Mouse (Mus musculus) hindbrain, embryonic 15.5 days (tissue): ENCODE results near the gene Morc3. TPM values are rescaled to one million over a fixed set of nuclear protein-coding genes. Genes with fewer than 3 reads are reported as not detected.
"Not testable (repeated sequence)": the region's sequence is repeated elsewhere in the genome, so short reads cannot be mapped to it uniquely, and the experiment has no call there.

ENCODE experiments used
- ATAC-seq: fragments of 200-750 bp; cut with Nextera tagmentation; 2 replicates; pipeline ENCODE4 v1.8.0; 2017; ENCODE audit warnings: low read depth, moderate number of reproducible peaks, moderate TSS enrichment; ENCODE audit not compliant: low FRiP score
- H3K27ac ChIP-seq: fragments of 300-500 bp; sonication (generic); replicated peaks from 2 replicates; pipeline ENCODE4 v1.5.1; 2015; ENCODE audit warnings: mild to moderate bottlenecking, inconsistent platforms
- H3K27me3 ChIP-seq: fragments of 300-500 bp; sonication (generic); 2 replicates; pipeline ENCODE4 v1.6.1; 2015; ENCODE audit warnings: control low read depth, inconsistent platforms
- H3K36me3 ChIP-seq: fragments of 300-500 bp; sonication (generic); 2 replicates; pipeline ENCODE4 v1.6.1; 2015; ENCODE audit warnings: control low read depth, inconsistent platforms
- H3K4me1 ChIP-seq: fragments of 300-500 bp; sonication (generic); replicated peaks from 2 replicates; pipeline ENCODE4 v1.6.1; 2015; ENCODE audit warnings: control low read depth, inconsistent platforms
- H3K4me2 ChIP-seq: fragments of 300-500 bp; sonication (generic); 2 replicates; pipeline ENCODE4 v1.6.1; 2015; ENCODE audit warnings: moderate library complexity, mild to moderate bottlenecking, inconsistent platforms
- H3K4me3 ChIP-seq: fragments of 300-500 bp; sonication (generic); 2 replicates; pipeline ENCODE4 v1.5.1; 2015; ENCODE audit warnings: mild to moderate bottlenecking, inconsistent platforms
- H3K9ac ChIP-seq: fragments of 300-500 bp; sonication (generic); 2 replicates; pipeline ENCODE4 v1.6.1; 2015; ENCODE audit warnings: inconsistent platforms
- H3K9me3 ChIP-seq: fragments of 300-500 bp; sonication (generic); 2 replicates; pipeline ENCODE4 v1.6.1; 2016; ENCODE audit warnings: control low read depth, inconsistent platforms
- WGBS: fragments of 180-500 bp; shearing (Covaris S2); methylation state at CpG from one replicate; pipeline ENCODE4 v1.1.7; 2015; 5-methylcytosine and 5-hydroxymethylcytosine counted together
- polyA plus RNA-seq: library from polyadenylated mRNA; unstranded; fragments of >200 nt; fragmentation: Nextera tagmentation; extraction: Ambion mirVana; gene quantifications from 2 replicates; pipeline ENCODE4 v1.2.1, GENCODE M21; 2015

The Morc3 gene
- polyA plus RNA-seq, 1 experiment from 2014 or later, result 29.4 TPM

DNA sequence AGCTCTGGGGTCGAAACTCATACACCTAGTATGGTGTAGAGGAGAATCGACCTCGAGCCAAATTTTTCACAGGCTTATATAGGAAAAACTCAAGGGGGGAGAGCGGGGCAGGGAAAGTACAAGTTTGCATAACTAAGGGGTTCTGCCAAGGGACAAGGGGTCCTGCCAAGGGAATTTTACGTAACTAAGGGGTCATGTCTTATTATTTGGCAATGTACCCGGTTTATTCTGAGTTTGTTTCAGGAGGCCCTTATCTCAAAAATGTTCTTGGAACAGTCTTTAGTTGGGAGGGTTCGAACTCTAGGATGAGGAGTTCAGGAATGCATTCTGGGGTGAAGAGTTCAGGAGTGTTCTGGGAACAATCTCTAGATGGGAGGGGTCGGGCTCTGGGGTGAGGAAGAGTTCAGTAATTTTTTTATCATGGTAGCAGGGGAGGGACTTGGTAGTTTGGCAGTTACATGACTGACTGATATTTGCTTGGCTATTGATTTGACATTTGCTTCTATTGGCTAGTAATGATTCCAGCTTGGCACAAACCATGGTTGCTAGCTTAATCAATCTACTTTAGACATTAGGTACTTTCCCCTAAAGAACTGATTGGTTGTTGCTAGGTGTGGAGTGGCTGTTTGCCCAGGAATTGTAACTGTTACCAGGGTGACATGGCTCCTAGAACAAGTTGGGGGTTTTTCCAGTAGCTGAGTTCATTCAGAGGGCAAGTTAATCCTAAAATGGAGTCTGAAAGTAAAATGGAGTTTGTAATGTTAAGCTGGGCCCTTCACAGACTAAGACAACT is 9.3 kb upstream of the Morc3 start:
- H3K9me3 ChIP-seq, result peaks cover 11% of the 10 kb centered on the region; the same call in 1 of the 2 replicates
- not testable (repeated sequence) for ATAC-seq, H3K4me1 ChIP-seq, H3K27me3 ChIP-seq, H3K4me3 ChIP-seq, H3K4me2 ChIP-seq, H3K9ac ChIP-seq, H3K27ac ChIP-seq, H3K36me3 ChIP-seq
- WGBS, result 92% methylated on average over 5 of the region's 8 CpGs

DNA sequence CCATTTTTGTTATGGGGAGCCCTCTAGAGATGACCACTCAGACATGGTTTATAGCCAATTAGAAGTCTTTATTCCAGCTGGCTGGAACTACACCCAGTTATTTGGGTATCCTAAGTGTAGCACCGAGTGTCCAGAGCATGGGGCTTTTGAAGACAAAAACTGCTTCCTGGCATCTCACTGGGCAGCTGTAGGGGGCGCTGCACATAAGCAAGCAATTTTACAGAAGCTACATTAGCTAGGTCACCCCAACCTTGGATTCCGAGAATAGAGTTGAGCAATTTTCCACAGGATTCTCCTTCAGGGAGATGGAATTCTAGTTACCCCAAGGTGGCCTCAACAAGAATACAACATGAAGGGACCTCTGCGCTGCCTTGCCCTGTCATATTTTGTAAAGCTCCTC is 7.1 kb upstream of the Morc3 start:
- H3K4me2 ChIP-seq, result no peak overlapping the region
- H3K27me3 ChIP-seq, result no peaks in the 10 kb centered on the region
- no peak for ATAC-seq
- H3K4me1 ChIP-seq, result no peaks in the 10 kb centered on the region
- no peaks in the 10 kb centered on the region for H3K36me3 ChIP-seq
- H3K9me3 ChIP-seq, result peaks cover 11% of the 10 kb centered on the region; the same call in 1 of the 2 replicates
- no peak overlapping the region for H3K27ac ChIP-seq
- no peak overlapping the region for H3K4me3 ChIP-seq
- WGBS, result 85% methylated on average over 4 of the region's 4 CpGs
- no peak overlapping the region for H3K9ac ChIP-seq

DNA sequence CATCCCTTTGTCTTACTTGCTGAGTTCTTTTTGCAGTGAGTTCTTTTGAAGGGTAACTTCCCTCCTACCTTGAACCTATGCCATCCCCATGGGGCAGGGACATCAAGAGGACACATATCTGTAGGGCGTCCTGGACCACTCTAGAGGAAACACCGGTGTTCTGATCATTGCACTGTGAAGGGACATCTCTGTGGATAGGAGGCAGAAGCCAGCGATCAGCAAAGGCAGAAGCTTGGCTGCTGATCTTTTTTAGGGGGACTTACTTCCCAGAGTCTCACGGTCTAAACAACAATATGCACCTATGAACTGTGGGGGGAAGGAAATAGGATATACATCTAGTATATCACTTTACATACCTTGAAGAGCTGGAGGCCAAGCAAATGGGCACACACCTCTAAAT is 6.5 kb upstream of the Morc3 start:
- Histone ChIP-seq H3K36me3 (no peaks in the 10 kb centered on the region), H3K27ac (no peak overlapping the region), H3K4me3 (no peak overlapping the region), H3K4me2 (no peak overlapping the region), H3K4me1 (no peaks in the 10 kb centered on the region), H3K9ac (no peak overlapping the region), H3K9me3 (peaks cover 11% of the 10 kb centered on the region; the same call in 1 of the 2 replicates), H3K27me3 (no peaks in the 10 kb centered on the region)
- WGBS, result 96% methylated on average over 4 of the region's 4 CpGs
- no peak for ATAC-seq

DNA sequence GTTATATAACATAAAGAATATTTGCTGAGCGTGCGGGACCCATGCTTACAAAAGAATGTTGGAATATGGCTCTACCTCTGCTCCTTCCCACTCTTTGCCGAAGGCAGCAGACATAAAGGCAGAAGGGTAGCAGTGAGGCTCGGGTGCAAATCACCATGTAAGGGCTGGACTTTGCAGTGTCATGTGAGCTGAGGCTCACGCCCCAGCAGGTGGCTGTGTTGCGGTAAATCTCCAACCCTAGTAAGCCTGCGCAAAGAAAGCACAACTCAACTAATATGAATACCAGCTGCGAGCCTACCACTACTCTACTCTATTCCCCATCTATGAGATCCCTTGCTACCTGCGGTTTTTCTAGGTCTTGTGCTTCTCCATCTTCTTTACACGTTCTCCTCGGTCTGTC is 5.9 kb upstream of the Morc3 start:
- H3K9ac ChIP-seq, result no peak overlapping the region
- no peak for ATAC-seq
- no peak overlapping the region for H3K27ac ChIP-seq
- WGBS, result 59% methylated on average over 11 of the region's 11 CpGs
- H3K4me3 ChIP-seq, result no peak overlapping the region
- H3K4me1 ChIP-seq, result no peaks in the 10 kb centered on the region
- H3K9me3 ChIP-seq, result peaks cover 11% of the 10 kb centered on the region; the same call in 1 of the 2 replicates
- no peak overlapping the region for H3K4me2 ChIP-seq
- no peaks in the 10 kb centered on the region for H3K36me3 ChIP-seq
- H3K27me3 ChIP-seq, result no peaks in the 10 kb centered on the region

DNA sequence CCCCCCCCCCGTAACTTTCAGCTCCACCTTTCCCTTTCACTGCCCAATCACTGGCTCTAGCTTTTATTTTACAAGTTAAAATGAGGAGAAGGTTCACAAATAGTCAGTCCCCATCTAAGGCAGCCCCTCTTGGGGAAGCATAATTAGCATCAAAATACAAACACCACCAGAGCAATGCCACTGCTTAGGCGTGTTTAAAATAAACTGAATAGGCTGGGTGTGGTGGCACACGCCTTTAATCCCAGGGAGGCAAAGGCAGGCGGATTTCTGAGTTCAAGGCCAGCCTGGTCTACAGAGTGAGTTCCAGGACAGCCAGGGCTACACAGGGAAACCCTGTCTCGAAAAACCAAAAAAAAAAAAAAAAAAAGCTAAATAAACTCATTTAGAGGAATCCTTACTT is 5.4 kb upstream of the Morc3 start:
- WGBS, result 40% methylated on average over 5 of the region's 5 CpGs
- ATAC-seq, H3K4me2 ChIP-seq, H3K27ac ChIP-seq, H3K36me3 ChIP-seq, H3K27me3 ChIP-seq, H3K4me1 ChIP-seq, H3K4me3 ChIP-seq, H3K9ac ChIP-seq: not testable (repeated sequence)
- peaks cover 11% of the 10 kb centered on the region; the same call in 1 of the 2 replicates for H3K9me3 ChIP-seq

DNA sequence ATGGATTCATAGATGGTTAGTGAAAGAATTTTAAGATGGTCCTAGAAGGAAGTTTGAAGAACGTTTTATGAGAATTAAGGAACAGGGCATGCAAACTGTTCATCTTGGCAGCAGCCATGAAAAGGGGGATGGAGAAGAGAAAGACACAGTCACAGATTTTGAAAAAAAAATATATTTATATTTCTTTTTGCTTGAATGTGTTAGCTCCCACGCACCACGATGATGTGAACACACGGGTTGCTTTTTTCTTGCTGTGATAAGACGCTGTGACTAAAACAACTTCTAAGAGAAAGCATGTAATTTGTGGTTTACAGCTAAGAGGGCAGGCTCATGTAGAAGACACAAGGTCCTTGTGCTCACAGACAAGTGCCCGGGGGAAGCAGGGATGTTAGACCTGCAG is 5.0 kb upstream of the Morc3 start:
- Histone ChIP-seq H3K9me3 (peaks cover 11% of the 10 kb centered on the region; the same call in 1 of the 2 replicates), H3K27ac (no peak overlapping the region), H3K27me3 (no peaks in the 10 kb centered on the region), H3K36me3 (no peaks in the 10 kb centered on the region), H3K9ac (no peak overlapping the region), H3K4me1 (no peaks in the 10 kb centered on the region), H3K4me3 (no peak overlapping the region), H3K4me2 (no peak overlapping the region)
- ATAC-seq, result no peak
- 89% methylated on average over 6 of the region's 6 CpGs for WGBS

DNA sequence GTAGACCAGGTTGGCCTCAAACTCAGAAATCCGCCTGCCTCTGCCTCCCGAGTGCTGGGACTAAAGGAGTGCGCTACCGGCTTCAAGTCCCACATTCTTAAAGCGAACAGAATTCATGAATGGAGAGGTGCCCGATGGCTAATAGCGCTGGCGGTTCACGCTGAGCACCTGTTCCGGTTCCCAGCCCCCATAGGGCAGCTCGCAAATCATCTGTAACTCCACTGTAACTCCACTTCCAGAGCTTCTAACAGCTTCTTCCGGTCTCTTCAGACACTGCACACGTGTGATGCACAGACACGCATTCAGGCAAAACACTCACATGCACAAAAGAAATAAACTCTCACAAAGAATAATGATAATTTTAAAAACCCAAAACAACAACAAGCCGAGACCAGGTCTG is 2.4 kb upstream of the Morc3 start:
- no peak overlapping the region for H3K27ac ChIP-seq
- no peak overlapping the region for H3K9ac ChIP-seq
- no peaks in the 10 kb centered on the region for H3K36me3 ChIP-seq
- H3K4me2 ChIP-seq, result no peak overlapping the region
- H3K9me3 ChIP-seq, result no peaks in the 10 kb centered on the region
- 95% methylated on average over 15 of the region's 15 CpGs for WGBS
- no peaks in the 10 kb centered on the region for H3K27me3 ChIP-seq
- ATAC-seq, result no peak
- no peak overlapping the region for H3K4me3 ChIP-seq
- H3K4me1 ChIP-seq, result peaks cover 17% of the 10 kb centered on the region

DNA sequence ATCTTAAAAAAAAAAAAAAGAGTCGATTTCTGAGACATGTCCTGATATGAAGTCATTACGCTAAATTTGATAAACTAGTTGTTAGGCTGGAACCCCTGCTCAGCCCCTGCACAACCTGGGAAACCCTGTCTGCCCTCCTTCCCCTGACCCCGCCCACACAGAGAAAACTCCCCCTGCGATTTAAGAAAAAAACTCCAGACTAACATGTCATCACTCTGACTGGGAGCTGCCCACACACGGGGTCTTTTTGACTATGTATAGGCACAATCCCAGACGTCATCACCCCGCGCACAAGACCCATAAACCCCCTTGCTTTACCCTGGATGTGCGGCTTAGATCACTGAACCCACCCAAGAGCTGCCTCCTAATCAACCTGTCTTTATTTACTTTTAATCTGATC is 1.9 kb upstream of the Morc3 start:
- Histone ChIP-seq H3K4me3 (no peak overlapping the region), H3K4me2 (no peak overlapping the region), H3K9ac (no peak overlapping the region), H3K27me3 (no peaks in the 10 kb centered on the region), H3K9me3 (no peaks in the 10 kb centered on the region), H3K27ac (no peak overlapping the region), H3K4me1 (peaks cover 17% of the 10 kb centered on the region), H3K36me3 (no peaks in the 10 kb centered on the region)
- 87% methylated on average over 9 of the region's 9 CpGs for WGBS
- ATAC-seq, result no peak

DNA sequence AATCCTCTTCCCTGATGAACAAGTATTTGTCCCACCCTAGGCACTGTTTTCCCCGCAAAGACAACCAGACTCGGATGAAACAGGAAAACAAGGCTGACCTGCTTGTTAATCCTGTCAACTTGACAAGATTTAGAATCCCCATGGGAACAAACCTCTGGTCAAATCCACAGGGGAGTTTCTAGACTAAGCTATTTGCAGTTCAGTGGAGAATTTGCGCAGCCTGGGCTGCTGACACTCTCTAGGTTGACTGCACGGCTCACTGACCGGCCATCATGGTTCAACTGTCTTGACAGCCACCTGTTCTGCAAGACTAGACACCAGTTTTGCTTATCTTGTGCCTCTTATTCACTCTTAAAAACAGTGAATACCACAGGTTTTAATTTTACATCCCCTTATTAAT is 1.0 kb upstream of the Morc3 start:
- no peak overlapping the region for H3K9ac ChIP-seq
- H3K4me3 ChIP-seq, result no peak overlapping the region
- 75% methylated on average over 5 of the region's 5 CpGs for whole genome bisulfite sequencing
- H3K27ac ChIP-seq, result no peak overlapping the region
- no peaks in the 10 kb centered on the region for H3K27me3 ChIP-seq
- no peaks in the 10 kb centered on the region for H3K36me3 ChIP-seq
- peaks cover 17% of the 10 kb centered on the region for H3K4me1 ChIP-seq
- no peak for ATAC-seq
- no peaks in the 10 kb centered on the region for H3K9me3 ChIP-seq
- H3K4me2 ChIP-seq, result no peak overlapping the region

DNA sequence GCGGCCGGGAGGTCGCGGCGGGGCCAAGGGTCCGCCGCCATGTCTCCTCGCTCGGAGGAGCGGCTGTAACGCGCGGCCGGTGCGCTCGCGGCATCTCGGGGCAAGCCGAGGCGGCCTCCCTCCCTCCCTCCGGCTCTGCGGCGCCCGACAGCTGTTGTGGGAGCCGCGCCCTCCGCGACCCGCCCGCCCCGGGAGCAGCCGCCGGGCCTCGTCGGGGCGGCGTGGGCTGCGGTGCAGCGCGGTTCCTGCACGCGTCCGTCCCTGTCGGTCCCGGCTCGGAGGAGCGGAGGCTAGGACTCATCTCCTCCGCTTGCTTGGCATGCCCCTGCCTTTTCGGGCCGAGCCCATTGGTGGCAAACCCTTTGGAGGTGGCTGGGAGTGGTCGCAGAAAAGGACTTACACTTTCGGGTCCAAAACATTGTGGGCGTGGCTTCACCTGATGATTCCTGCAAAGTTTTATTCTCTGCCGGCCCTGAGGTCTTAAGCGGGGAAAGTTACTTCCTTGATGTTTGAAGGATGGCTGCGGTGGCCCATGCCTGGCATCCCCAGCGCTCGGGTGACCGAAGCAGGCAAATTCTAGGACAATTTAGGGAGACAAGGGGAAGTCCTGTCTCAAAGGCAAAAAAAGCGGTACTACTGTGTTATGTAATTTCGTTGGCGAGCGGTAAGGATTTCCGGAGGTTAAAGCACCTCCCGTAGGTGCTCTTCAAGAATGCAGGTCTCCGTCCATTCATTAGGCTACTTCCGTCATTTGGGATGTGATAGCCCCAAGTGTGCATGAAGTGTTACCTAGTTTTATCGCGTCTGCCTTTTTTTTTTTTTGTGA is 743 bp downstream of the Morc3 start:
- Histone ChIP-seq H3K4me1 (peaks cover 17% of the 10 kb centered on the region), H3K27me3 (no peaks in the 10 kb centered on the region), H3K27ac (peak overlapping the region; percentile 96), H3K9me3 (no peaks in the 10 kb centered on the region), H3K4me3 (peak overlapping the region; percentile 90), H3K36me3 (no peaks in the 10 kb centered on the region), H3K9ac (peak overlapping the region; percentile 88), H3K4me2 (peak overlapping the region; percentile 86)
- peak; percentile 67; the same call in 1 of the 2 replicates for ATAC-seq
- WGBS, result 1% methylated on average over 54 of the region's 69 CpGs

DNA sequence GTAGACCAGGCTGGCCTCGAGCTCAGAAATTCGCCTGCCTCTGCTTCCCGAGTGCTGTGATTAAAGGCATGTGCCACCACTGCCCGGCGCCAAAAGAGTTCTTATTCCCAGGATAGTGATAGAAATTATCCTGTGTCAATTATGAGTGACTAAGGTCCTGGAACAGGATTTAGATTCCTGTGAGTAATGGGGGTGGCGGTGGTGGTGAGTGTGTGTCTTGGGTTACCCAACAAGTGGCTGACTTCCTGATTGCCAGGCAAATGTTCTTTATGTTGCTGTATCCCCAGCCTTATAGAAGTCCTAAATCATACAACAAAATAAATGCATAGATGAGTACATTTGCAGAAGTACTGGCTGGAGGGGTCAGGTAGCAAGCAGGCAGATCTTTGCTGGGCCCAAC is 1.6 kb downstream of the Morc3 start:
- 92% methylated on average over 6 of the region's 6 CpGs for WGBS
- Histone ChIP-seq H3K4me2 (peak overlapping the region; percentile 86), H3K9ac (no peak overlapping the region), H3K36me3 (no peaks in the 10 kb centered on the region), H3K4me3 (peak overlapping the region; percentile 90), H3K27me3 (no peaks in the 10 kb centered on the region), H3K9me3 (no peaks in the 10 kb centered on the region), H3K4me1 (peaks cover 17% of the 10 kb centered on the region), H3K27ac (no peak overlapping the region)
- no peak for ATAC-seq

DNA sequence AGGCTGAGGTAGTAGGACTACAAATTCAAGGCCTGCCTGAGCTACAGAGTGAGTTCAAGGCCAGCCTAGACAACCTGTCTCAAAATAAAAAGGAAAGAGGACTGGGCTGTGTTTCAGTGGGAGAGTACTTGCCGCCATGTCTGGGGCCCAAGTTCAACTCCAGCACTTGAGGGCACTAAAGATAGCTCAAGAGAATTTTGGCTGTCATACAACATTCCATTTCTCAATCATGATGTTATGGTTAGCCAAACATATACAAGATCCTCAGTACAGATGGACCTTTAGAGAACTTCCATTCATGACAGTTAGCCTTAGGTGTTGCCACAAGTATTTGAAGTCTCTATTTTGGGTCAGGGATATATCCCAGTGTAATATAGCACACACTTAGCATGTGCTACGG is 2.2 kb downstream of the Morc3 start:
- no peak for ATAC-seq
- H3K27me3 ChIP-seq, result no peaks in the 10 kb centered on the region
- no peak overlapping the region for H3K27ac ChIP-seq
- H3K4me1 ChIP-seq, result peaks cover 17% of the 10 kb centered on the region
- H3K9ac ChIP-seq, result no peak overlapping the region
- WGBS, result 96% methylated on average over 2 of the region's 2 CpGs
- H3K9me3 ChIP-seq, result no peaks in the 10 kb centered on the region
- no peaks in the 10 kb centered on the region for H3K36me3 ChIP-seq
- H3K4me3 ChIP-seq, result no peak overlapping the region
- 0 out of 2 replicates have a peak overlapping the region, but pooled peaks have one; percentile 86 for H3K4me2 ChIP-seq
